Mouse (Mus musculus): Measurements from ENCODE around the gene Bpifc. TPM values are rescaled to one million over a fixed set of nuclear protein-coding genes. Genes with fewer than 3 reads are reported as not detected.

Gene Bpifc
- polyA plus RNA-seq (2015; fragmentation: Nextera tagmentation; extraction: Ambion mirVana), result 0.05 TPM in 1 of 2 replicates, not detected in the other

DNA sequence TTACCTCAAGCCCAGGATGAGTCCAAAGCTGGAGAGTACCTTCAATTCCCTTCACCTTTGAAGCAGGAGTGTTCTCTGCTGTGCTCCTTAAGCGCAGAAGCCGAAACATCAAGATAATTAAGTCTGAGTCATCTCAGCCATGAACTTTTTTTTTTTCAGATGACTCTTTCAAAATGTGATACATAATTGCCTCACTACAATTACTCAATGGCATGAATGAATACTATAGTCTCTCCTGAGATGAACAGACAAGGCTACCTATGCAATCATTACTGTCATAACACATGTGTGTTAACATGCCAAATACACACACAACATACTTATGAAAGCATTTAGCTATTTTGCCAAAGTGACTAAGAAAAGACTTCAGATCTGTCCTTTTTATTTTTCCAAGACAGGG, at the start of gene Bpifc:
Gene Bpifc, minus strand, starts transcription at position 115 of the 400 bp plus-strand sequence.
- Histone ChIP-seq H3K9me3 (ENCODE audit: control insufficient read depth, low read length) (no peaks in the 10 kb centered on the region), H3K27ac (ENCODE audit: low read depth, low read length) (no peak within 1 kb of the TSS), H3K4me1 (ENCODE audit: control insufficient read depth, insufficient read depth, low read depth, low read length) (no peaks in the 10 kb centered on the region), H3K9ac (ENCODE audit: low read depth, low read length) (no peak within 1 kb of the TSS), H3K36me3 (ENCODE audit: control insufficient read depth, insufficient read depth, low read length) (no peaks in the 10 kb centered on the region), H3K4me2 (ENCODE audit: low read length) (no peak within 1 kb of the TSS), H3K4me3 (ENCODE audit: low read length) (no peak within 1 kb of the TSS), H3K27me3 (replicated peaks; ENCODE audit: control insufficient read depth, insufficient read depth, low read length) (no peaks in the 10 kb centered on the region)
- ATAC-seq, result no peak
- WGBS, result 98% methylated on average over 2 of the region's 2 CpGs

DNA sequence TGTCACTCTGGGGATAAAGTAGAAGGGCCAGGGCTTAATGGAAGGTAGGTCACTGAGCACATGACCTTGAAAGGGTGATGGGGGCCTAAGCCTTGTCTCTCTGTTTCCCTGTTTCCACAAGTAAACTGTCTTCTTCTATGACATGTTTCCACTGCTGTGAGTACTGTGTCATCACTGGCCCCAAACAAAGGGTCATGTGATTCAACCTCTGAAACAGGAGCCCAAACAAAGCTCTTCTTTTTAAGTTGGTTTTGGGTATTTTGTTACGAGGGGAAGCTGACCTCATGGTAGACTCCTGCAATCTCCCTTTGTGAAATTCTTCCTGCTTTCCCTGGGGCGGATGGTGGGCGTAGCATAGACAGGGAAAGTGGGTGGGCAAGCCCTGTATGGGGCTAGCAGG, 48.6 kb upstream of the Bpifc start:
- no peak for ATAC-seq
- no peak overlapping the region for H3K4me2 ChIP-seq (ENCODE audit: low read length)
- H3K9ac ChIP-seq (ENCODE audit: low read depth, low read length), result no peak overlapping the region
- H3K27ac ChIP-seq (ENCODE audit: low read depth, low read length), result no peak overlapping the region
- H3K4me3 ChIP-seq (ENCODE audit: low read length), result no peak overlapping the region
- H3K27me3 ChIP-seq (replicated peaks; ENCODE audit: control insufficient read depth, insufficient read depth, low read length), result no peaks in the 10 kb centered on the region
- H3K9me3 ChIP-seq (ENCODE audit: control insufficient read depth, low read length), result peaks cover 8% of the 10 kb centered on the region; the same call in 1 of the 2 replicates
- no peaks in the 10 kb centered on the region; the same call in 1 of the 2 replicates for H3K4me1 ChIP-seq (ENCODE audit: control insufficient read depth, insufficient read depth, low read depth, low read length)
- 64% methylated on average over 3 of the region's 3 CpGs for WGBS
- H3K36me3 ChIP-seq (ENCODE audit: control insufficient read depth, insufficient read depth, low read length), result peaks cover 24% of the 10 kb centered on the region

DNA sequence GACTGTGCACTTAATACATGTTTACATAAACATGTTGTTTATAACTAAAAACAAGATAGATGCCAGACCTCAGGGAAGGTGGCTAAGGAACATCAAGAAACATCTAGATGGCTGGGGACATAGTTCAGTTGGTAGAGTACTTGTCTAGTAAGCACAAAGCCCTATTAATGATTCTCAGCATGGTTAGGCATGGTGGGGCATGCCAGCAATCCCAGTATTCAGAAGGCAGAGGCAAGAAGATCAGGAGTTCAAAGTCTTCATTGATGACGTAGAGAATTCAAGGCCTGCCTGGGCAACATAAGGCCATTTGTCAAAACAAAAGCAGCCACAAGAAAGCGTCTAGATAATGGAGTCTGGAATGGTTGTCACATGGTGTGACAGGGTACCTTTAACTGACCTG, 46.0 kb upstream of the Bpifc start:
- no peaks in the 10 kb centered on the region for H3K4me1 ChIP-seq (ENCODE audit: control insufficient read depth, insufficient read depth, low read depth, low read length)
- no peak overlapping the region for H3K9ac ChIP-seq (ENCODE audit: low read depth, low read length)
- 49% methylated on average over 2 of the region's 2 CpGs for WGBS
- H3K4me2 ChIP-seq (ENCODE audit: low read length), result no peak overlapping the region
- no peaks in the 10 kb centered on the region for H3K27me3 ChIP-seq (replicated peaks; ENCODE audit: control insufficient read depth, insufficient read depth, low read length)
- H3K9me3 ChIP-seq (ENCODE audit: control insufficient read depth, low read length), result peaks cover 8% of the 10 kb centered on the region; the same call in 1 of the 2 replicates
- no peak for ATAC-seq
- H3K27ac ChIP-seq (ENCODE audit: low read depth, low read length), result no peak overlapping the region
- no peak overlapping the region for H3K4me3 ChIP-seq (ENCODE audit: low read length)
- H3K36me3 ChIP-seq (ENCODE audit: control insufficient read depth, insufficient read depth, low read length), result peaks cover 30% of the 10 kb centered on the region

DNA sequence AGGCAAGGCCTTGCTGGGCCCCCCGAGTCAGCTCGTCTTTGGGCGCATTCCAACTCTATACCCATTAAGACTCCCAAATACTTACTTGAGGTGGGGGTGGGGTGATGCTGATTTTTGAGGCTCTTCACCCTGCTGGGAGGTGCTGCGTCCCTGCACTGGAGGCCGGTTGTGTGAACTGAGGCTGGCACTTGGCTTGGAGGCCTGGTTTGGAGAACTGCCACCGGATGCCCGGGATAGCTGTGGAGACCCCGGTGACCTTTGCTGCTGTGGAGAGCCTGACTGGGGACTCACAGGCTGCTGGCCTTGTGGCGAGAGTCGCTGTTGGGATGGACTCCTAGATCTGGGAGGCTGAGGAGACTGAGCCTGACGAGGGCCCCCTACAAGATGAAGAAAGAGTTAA, 45.6 kb upstream of the Bpifc start:
- Histone ChIP-seq H3K4me3 (ENCODE audit: low read length) (no peak overlapping the region), H3K9me3 (ENCODE audit: control insufficient read depth, low read length) (peaks cover 8% of the 10 kb centered on the region; the same call in 1 of the 2 replicates), H3K36me3 (ENCODE audit: control insufficient read depth, insufficient read depth, low read length) (peaks cover 28% of the 10 kb centered on the region), H3K4me2 (ENCODE audit: low read length) (no peak overlapping the region), H3K9ac (ENCODE audit: low read depth, low read length) (no peak overlapping the region), H3K27ac (ENCODE audit: low read depth, low read length) (no peak overlapping the region), H3K27me3 (replicated peaks; ENCODE audit: control insufficient read depth, insufficient read depth, low read length) (no peaks in the 10 kb centered on the region), H3K4me1 (ENCODE audit: control insufficient read depth, insufficient read depth, low read depth, low read length) (no peaks in the 10 kb centered on the region)
- WGBS, result 80% methylated on average over 11 of the region's 11 CpGs
- ATAC-seq, result no peak

DNA sequence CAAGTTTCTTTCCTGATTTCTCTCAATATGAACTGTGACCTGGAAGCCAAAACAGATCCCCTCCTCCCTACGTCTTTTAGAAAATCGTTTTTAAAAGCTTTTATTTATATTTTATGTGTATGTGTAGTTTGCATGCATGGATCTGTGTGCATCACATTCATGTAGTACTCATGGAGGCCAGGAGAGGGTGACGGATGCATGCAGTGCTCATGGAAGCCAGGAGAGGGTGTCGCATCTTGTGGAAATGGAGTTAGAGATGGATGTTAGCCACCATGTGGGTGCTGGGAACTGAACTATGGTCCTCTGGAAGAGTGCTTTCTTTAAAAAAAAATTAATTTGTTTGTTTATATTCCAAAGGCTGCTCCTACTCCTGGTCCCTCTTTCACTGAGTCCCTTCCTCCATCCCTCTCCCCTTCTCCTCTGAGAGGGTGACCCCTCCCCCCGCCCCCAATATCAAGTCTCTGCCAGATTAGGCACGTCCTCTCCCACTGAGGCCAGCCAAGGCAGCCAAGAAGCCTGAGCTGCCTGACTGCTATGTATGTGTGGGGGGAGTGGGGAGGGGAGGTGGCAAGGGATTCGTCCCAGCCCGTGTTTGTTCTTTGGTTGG, 44.7 kb upstream of the Bpifc start:
- Histone ChIP-seq H3K4me3 (ENCODE audit: low read length) (no peak overlapping the region), H3K9me3 (ENCODE audit: control insufficient read depth, low read length) (peaks cover 2% of the 10 kb centered on the region; the same call in 1 of the 2 replicates), H3K27me3 (replicated peaks; ENCODE audit: control insufficient read depth, insufficient read depth, low read length) (no peaks in the 10 kb centered on the region), H3K27ac (ENCODE audit: low read depth, low read length) (no peak overlapping the region), H3K9ac (ENCODE audit: low read depth, low read length) (no peak overlapping the region), H3K4me2 (ENCODE audit: low read length) (no peak overlapping the region), H3K36me3 (ENCODE audit: control insufficient read depth, insufficient read depth, low read length) (peaks cover 25% of the 10 kb centered on the region), H3K4me1 (ENCODE audit: control insufficient read depth, insufficient read depth, low read depth, low read length) (no peaks in the 10 kb centered on the region)
- no peak for ATAC-seq
- 84% methylated on average over 8 of the region's 8 CpGs for WGBS

DNA sequence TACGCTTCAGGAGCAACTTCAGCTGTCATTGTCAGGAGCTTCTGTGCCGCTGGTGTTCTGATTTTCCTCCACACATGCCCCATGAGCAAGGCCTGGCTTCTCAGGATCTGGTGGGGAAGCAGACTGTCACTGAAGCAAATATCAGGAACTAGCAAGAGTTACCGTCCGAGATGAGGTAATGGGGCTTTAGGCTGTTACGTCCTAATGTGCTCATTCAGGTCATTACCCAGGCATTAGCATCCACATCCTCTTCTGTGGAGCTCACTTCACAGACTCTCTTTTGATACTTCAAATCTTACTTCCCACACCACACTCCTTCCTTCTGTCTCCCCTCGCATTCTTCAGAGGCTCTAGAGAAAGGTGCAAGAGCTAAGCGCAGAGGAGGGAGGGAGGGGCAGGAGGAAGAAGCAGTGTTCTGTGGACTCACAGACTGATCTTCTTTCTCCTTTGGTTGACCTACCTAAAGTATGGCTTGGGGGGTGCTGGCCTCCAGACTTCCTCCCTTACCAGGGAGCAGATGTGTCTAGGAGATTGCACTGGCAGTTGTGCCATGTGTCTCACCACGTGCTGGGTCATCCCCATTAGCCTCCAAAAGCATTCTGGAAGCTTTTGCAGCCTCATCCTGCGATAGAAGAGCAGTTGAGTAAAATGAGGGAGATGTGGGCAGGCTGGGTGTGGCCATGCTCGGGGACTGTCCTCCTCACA, 41.3 kb upstream of the Bpifc start:
- peaks cover 23% of the 10 kb centered on the region for H3K36me3 ChIP-seq (ENCODE audit: control insufficient read depth, insufficient read depth, low read length)
- H3K27me3 ChIP-seq (replicated peaks; ENCODE audit: control insufficient read depth, insufficient read depth, low read length), result no peaks in the 10 kb centered on the region
- H3K9me3 ChIP-seq (ENCODE audit: control insufficient read depth, low read length), result peaks cover 2% of the 10 kb centered on the region; the same call in 1 of the 2 replicates
- no peak overlapping the region for H3K9ac ChIP-seq (ENCODE audit: low read depth, low read length)
- no peak overlapping the region for H3K27ac ChIP-seq (ENCODE audit: low read depth, low read length)
- 86% methylated on average over 10 of the region's 10 CpGs for WGBS
- H3K4me2 ChIP-seq (ENCODE audit: low read length), result no peak overlapping the region
- no peak for ATAC-seq
- H3K4me3 ChIP-seq (ENCODE audit: low read length), result no peak overlapping the region
- H3K4me1 ChIP-seq (ENCODE audit: control insufficient read depth, insufficient read depth, low read depth, low read length), result no peaks in the 10 kb centered on the region

DNA sequence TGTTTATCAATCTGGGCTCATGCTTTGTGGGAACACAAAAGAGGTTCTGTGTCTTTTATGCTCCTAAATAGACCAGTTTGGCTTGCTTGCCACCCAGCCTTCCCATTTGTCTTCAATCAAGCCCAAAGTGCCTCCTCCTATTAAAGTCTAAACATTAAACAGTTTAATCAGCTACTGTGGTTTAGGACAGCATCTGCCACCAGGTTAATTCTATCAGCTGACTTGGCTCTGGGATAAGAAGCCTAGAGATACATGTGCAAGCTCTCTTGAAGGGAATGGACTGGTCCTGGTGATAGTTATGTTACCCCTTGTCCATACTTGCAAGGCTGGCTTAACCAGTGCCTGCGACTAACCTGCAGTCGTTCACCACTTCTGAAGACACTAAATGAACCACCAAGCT, 38.8 kb upstream of the Bpifc start:
- Histone ChIP-seq H3K4me2 (ENCODE audit: low read length) (no peak overlapping the region), H3K27me3 (replicated peaks; ENCODE audit: control insufficient read depth, insufficient read depth, low read length) (no peaks in the 10 kb centered on the region), H3K36me3 (ENCODE audit: control insufficient read depth, insufficient read depth, low read length) (peaks cover 8% of the 10 kb centered on the region), H3K4me1 (ENCODE audit: control insufficient read depth, insufficient read depth, low read depth, low read length) (no peaks in the 10 kb centered on the region), H3K9me3 (ENCODE audit: control insufficient read depth, low read length) (no peaks in the 10 kb centered on the region), H3K27ac (ENCODE audit: low read depth, low read length) (no peak overlapping the region), H3K4me3 (ENCODE audit: low read length) (no peak overlapping the region), H3K9ac (ENCODE audit: low read depth, low read length) (no peak overlapping the region)
- 63% methylated on average over 2 of the region's 2 CpGs for WGBS
- no peak for ATAC-seq

DNA sequence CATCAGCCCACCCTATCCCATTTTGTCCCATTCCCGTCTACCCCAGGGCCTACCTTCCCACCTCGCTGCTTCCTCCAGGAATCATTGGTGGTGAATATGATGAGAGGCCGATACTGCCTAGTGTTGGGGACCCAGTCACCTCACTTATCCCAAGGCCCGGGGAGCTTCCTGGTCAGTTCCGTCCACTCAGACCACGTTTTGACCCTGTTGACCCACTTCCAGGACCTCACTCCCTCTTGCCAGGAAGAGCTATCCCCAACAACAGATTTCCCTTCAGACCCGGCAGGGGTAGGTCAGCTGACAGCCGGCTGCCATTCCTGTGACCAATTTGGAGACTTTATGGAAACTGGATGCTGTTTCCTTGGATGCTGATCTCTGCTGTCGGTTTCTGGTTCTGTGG, 36.1 kb upstream of the Bpifc start:
- no peak overlapping the region for H3K4me3 ChIP-seq (ENCODE audit: low read length)
- no peaks in the 10 kb centered on the region for H3K27me3 ChIP-seq (replicated peaks; ENCODE audit: control insufficient read depth, insufficient read depth, low read length)
- no peak overlapping the region for H3K9ac ChIP-seq (ENCODE audit: low read depth, low read length)
- WGBS, result 86% methylated on average over 9 of the region's 9 CpGs
- no peaks in the 10 kb centered on the region for H3K9me3 ChIP-seq (ENCODE audit: control insufficient read depth, low read length)
- no peaks in the 10 kb centered on the region for H3K4me1 ChIP-seq (ENCODE audit: control insufficient read depth, insufficient read depth, low read depth, low read length)
- no peak for ATAC-seq
- no peak overlapping the region for H3K27ac ChIP-seq (ENCODE audit: low read depth, low read length)
- no peak overlapping the region for H3K4me2 ChIP-seq (ENCODE audit: low read length)
- H3K36me3 ChIP-seq (ENCODE audit: control insufficient read depth, insufficient read depth, low read length), result no peaks in the 10 kb centered on the region

DNA sequence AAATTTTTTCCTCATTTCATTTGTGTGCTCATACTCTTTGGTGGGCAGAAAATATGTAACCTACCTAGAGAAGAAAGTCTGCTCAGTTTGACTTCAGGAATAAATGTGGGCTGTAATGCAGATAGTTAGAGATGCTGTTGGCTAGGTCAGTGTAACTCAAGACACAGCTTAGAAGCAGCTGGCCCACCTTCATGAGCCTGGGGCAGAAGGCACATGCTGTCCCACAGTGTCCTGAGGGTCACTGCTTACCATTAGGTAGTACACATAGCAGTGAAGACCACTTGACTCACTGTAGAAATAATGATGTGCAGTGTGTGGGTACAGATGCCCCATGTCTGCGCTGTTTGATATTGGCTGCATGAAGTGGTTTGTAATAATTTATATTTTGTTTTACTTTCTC, 34.7 kb upstream of the Bpifc start:
- no peak overlapping the region for H3K9ac ChIP-seq (ENCODE audit: low read depth, low read length)
- H3K9me3 ChIP-seq (ENCODE audit: control insufficient read depth, low read length), result no peaks in the 10 kb centered on the region
- H3K4me3 ChIP-seq (ENCODE audit: low read length), result no peak overlapping the region
- 93% methylated on average over 1 of the region's 1 CpGs for WGBS
- ATAC-seq, result no peak
- no peak overlapping the region for H3K4me2 ChIP-seq (ENCODE audit: low read length)
- no peaks in the 10 kb centered on the region for H3K36me3 ChIP-seq (ENCODE audit: control insufficient read depth, insufficient read depth, low read length)
- H3K4me1 ChIP-seq (ENCODE audit: control insufficient read depth, insufficient read depth, low read depth, low read length), result no peaks in the 10 kb centered on the region
- H3K27ac ChIP-seq (ENCODE audit: low read depth, low read length), result no peak overlapping the region
- H3K27me3 ChIP-seq (replicated peaks; ENCODE audit: control insufficient read depth, insufficient read depth, low read length), result no peaks in the 10 kb centered on the region
